Mouse (Mus musculus) spleen, postnatal 36 days (tissue): ENCODE measurements around the gene Cnih4.

ENCODE experiments used
- DNase-seq, 2 experiments: peaks; one replicate each; pipeline ENCODE4 v3.0.0; 2022; ENCODE audit warnings: low spot score in 2 of 2, mixed read lengths in 1 of 2

The Cnih4 gene

DNA sequence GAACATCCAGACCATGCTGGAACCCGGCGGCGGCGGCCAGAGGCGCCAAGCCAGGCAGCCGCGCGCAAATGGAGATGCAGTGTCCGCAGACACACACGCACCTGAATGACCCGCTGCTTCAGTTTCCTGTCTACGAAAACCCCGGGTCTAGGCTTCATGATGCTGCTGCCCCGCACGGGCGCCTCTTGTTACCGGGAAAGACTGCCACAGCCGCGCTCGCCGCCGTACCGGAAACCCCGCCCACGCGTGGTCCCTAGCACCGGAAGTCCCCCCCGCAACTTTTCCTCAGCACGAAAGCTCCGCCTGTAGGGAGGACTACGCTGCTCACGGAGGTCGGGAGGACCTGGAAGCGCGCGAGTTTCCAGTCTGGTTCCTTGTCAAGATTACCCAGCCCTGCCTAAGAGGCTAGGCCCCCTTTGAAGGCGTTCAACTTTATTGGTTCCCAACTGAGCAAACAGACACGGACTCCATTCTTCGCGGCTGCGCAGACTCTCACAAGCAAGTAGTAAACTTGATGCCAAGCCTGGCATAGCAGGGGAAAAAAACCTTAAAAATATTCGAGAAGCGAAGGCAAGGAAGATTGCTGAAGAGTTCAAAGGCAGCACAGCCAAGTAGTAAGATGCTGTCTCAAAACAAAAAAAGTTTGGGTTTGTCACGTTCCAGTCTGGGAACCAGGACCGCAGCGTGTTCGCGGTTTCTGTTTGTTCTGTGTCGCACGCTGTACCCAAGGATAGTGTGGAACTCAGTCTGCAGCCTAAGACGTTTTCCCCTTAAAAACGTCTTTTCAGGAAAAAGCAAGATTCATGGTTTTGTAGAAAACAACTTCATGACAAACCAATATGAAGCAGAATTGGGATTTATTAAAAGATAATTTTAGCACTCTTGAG, at the start of gene Cnih4, which contains the start of gene Nvl:
TSS of gene Cnih4 (plus strand) at position 744 of the 887 bp plus-strand sequence.
TSS of gene Nvl (minus strand) at position 255 of the 887 bp plus-strand sequence.
- DNase-seq = peak; percentile 85 to 86

DNA sequence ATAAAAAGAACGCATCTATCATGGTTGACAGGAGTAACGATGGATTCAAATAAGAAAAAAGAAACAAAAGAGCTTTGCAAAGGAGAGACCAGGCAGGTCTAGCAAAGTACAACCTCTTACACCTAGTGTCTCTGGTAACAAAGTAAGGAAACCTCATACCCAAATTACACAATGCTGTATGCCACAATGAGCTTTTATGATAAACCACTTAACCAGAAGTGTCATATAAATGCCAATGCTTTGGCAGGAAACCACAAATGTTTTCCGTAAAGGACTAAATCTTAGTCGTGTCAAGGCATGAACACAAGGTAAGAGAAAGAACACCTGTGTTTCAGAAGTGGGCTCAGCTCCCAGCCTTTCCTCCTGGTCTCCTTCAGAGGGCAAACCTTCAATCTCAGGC, 27.4 kb upstream of the Cnih4 start:
- DNase-seq = no peak

DNA sequence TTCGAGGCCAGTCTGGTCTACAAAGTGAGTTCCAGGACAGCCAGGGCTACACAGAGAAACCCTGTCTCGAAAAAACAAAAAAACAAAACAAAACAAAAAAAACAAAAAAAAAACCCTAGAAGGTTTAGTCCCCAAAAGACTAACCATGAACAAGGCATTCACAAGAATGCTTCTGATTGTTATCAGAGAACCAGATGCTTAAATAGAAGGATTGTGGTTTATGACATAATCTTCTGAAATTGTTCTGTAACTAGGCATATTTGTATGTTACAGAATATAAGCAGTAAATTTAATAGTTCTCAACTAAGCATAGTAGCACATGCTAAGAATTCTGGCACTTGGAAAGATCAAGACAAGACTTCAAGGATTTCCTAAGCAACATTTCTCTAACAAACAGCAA, 20.3 kb upstream of the Cnih4 start:
- no peak for DNase-seq

DNA sequence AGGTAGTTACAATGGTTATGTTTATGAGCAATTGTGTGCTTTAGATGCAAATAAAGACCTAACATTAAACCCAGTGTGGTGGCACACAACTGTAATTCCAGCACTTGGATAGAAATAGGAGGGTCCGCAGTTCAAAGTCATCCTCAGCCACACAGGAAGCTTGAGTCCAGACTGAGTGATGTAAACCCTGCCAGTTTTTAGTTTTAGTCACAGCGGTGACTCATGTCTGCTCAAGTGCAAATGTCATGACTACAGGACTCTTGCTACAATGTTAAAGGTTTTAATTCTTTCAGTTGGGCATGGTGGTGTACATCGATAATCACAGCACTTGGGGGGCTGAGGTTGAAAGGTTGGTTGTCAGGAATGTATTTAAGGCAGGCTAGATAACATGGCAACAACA, 18.6 kb upstream of the Cnih4 start:
- no peak for DNase-seq

DNA sequence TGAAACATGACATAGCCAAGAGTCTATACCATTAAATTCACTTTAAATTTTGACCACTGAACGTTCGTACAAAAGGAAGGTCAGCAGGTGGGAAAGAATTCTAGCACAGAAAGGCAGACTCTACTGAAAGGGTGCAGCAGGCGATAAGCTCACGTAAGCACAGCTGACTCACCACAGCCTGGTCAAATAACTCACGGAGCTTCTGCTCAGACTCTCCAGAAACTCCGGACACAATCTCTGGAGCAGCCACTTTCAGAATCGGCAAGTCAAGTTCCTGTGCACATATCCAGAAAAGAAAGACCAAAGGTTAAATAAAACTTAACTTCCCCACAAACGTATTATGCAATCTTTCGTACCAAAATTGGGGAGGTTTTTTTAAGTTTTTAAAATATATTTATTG, 17.7 kb upstream of the Cnih4 start:
- no peak for DNase-seq

DNA sequence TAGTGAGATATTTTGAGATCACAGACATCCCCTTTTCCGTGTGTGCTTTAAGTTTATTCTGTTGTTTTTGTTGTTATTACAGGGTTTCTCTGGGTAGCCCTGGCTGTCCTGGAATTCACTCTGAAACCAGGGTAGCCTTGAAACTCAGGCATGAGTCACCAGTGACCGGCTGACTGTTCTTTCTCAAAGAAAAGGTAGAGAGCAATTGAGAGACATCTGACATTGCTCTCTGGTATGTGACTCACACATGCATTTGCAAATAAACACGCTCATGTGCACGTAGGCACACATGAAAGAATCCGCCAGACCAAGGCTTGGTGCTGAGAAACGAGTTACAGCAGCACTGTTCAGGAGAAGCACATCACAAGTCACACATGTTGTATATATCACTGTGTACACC, 12.6 kb upstream of the Cnih4 start:
- DNase-seq = no peak

DNA sequence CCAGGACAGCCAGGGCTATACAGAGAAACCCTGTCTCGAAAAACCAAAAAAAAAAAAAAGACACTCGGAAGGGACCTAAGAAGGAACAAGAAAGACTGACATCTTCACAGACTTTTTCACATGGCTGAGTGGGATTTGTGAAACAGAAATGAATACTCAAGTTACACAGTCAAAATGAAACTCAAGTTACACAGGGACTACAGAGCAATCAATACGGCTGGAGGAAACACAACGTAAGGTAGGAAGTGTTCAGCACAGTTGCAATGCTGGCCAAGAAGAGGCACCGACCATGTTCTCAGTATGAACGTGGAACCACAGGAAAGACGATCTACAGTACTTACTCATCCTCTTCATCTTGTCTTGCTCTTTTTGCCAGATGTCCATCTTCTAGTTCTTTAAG, 5.8 kb upstream of the Cnih4 start:
- no peak for DNase-seq

DNA sequence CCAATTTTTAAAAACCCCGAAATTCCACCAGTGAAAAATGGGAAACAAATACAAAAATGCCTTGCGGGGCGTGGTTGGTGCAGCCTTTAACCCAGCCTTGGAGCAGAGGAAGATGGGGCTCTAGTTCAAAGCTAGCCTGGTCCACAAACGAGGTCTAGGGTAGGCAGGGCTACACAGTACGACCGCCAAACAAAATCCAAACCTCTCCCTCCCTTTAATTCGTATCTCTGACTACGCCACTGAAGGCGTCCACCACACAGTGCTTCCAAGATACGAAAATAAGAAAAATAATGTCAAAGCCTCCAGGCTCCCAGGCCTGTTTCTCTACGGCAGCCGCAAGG, 914 bp upstream of the Cnih4 start:
- DNase-seq = no peak

DNA sequence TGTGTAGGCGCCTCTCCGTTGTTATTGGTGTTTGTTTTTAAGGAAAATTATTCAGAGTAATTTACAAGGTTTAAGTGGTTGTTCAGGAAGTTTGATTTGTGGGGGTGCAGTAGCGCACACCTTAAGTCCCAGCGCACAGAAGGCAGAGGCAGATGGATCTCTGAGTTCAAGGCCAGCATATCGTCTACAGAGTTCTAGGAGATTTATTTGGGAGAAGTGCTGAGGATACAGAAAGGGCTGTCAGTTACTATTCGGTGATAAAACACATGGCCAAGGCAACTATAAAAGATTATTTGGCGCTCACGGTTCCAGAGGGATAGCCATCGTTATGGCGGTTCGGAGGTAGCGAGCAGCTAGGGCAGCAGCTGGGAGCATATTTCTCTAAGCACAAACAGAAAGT, 473 bp downstream of the Cnih4 start:
- DNase-seq = no peak

DNA sequence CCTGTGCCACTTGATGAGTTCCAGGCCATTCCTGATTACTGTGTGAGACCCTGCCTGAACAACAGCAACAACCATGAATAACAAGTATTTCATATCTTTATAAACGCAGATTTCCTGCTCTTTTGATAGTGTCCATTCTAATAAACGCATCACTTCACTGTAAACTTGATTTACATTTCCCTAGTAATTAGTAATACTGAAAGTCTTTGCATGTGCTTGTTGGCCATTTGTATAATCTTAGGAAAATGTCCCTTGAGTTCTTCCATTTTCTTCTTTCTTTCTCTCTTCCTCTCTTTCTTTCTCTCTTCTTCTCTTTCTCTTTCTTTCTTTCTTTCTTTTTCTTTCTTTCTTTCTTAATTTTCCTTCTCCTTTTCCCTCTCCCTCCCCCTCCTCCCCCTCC, 1.7 kb downstream of the Cnih4 start:
- no peak for DNase-seq

DNA sequence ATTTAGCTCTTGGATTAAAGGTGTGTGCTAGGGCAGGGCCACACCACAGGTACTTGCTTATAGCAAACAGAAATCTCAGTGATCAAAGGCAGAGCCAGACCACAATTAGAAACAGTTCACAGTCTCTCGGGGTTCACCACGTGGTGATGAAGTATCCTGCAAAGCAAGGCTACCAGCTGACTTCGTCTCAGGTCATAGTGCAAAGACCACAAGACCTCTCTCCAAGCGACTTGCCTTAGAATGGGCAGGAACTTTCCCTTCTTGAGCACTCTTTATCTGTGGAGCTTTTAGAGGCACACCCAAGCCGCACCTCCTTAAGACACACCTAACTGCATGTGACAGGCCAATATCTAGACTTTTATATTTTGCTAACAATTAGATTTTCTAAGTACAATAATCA, 4.0 kb downstream of the Cnih4 start:
- DNase-seq = no peak

DNA sequence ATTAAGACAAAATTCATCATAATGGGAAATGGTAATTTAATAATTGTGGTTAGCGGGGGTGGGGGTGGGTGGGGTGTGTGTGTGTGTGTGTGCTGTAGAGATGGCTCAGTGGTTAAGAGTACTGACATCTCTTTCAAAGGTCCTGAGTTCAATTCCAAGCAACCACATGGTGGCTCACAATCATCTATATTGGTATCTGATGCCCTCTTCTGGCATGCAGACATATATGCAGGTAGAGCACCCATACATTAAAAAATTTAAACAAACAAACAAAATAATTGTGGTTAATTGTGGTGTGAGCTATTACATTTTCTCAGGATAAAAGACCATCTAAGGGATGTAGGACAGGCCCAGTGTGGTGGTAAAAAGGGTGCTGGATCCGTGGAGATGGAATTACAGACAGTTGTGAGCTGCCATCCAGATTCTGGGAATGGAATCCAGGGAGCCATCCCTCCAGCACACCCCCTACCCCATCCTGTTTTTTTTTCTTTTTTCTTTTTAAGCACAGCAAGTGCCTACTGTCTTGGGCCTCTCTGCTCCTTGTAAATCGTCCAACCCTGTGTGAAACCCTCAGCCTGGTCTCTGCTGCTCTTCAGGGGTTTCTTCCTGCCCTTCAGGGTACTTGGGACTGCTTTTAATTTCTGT, 5.0 kb downstream of the Cnih4 start:
- no peak for DNase-seq

DNA sequence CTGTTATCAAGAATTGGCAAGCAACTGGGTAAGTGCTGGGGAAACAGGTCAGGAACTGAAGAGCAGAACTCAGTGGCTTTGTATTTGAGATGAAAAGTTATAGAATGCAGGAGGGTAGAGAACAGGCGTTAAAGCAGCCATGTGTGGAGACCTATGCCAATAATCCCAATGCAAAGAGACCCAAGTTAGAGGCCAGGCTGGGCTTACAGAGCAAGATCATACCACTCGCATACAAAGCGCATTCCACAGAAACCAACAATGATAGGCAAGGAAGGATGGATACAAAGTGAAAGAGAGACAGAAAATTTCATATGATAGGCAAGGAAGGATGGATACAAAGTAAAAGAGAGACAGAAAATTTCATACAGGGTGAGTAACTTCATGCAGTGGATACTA, 5.9 kb downstream of the Cnih4 start:
- DNase-seq = no peak

DNA sequence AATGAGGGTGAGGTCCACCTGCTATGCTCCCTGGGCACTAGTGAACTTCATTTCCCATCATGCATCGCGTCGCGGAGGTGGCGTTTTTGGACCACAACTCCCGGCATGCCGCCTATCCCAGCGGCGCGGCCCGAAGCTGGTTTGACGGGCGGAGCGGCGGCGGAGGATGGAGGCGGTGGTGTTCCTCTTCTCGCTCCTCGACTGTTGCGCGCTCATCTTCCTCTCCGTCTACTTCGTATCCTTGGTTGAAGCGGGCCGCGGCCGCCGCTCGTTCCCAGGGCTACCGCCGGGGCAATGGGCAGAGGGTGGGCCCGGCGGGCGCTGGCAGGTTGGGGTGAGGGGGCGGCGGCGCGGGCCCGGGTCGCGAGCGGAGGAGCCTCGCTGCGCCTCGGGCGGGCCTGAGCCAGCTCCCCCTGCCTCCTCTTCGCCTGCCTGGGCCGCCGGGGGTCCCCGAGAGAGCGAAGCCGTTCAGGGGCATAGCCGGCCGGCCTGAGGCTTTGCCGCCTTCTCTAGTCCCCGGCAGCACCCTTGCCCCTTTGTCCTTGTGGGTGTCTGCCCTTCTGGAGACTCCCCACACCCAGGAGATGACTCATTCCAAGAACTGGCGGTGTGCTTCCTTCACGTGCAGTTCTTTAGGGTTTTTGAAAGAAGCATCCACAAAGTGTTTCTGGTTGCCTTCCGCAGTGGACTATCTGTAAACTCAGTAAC, 6.5 kb downstream of the Cnih4 start:
- peak; percentile 88 to 92 for DNase-seq

DNA sequence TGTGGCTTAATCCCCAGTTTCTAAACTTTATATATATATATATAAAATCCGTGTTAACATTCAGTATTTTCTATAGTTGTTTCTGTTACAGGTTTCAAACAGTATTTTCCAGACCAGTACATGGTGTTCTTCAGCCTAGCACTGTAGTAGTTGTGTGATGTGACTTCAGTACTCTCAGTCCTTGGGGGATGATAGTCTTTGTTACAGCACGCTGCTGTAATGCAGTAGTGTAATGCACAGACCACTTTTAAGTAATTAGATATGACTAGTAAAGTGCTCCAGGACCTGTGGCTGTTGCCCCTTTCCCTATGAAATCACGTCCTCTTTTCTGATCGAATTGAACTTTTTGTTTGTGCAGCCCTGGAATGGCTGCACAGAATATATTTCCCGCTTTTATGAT, 7.0 kb downstream of the Cnih4 start:
- DNase-seq = no peak

DNA sequence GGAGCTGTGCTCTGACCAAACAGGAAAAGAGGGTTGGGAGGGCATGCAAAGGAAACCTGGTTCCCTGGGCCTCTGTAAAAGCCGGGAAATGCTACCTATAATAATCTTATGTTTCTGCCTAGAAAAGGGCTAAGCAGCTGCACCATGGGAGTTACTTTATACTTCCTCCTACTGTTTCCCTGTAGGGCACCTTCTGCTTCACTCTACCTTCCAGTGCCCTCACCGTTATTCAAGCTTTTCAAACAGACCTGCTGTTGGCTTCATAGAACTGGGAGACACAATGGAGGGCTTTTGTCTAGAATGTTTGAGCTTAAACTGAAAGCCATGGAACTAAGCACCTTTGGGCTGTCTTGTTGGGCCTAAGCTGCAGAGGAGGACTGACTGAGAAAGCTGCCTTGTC, 23.3 kb downstream of the Cnih4 start:
- DNase-seq = no peak

DNA sequence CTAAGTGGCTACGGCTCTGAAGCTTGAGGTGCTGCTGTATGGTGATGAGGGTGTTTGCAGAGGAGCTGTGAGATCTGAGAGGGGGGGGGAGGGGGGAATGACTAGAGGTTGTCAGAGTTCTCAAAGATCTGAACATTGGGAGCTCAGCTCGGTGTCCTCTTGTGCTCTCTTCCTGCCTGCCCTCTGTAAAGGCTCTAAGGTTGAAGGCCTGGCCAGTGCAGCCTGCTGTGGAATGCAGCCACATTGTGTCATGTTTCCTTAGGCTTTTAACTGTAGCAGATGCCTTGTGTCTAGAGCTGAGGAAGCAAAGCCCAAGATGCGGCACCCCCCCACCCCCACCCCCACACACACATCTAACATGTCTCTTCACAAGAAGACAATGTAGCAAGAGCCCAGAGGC, 23.9 kb downstream of the Cnih4 start:
- DNase-seq = no peak

DNA sequence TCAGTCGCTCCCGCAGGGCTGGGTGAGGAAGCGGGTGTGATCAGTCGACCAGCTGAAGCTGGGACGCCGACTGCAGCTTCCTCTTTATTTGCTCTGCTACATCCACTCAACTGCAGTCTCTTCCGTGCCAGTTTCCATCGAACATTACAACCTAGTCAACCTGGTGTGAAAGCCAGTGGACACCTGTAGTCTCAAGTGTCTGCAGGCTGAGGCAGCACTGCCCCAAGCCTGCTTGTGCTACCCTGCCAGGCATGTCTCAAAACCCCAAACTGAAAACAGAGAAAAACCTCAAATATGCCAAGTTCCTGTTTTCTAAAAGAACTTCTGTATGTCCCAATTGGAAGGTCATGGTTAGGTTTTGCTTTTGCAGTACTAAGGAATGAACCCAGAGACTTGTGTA, 25.7 kb downstream of the Cnih4 start:
- DNase-seq = peak; percentile 69 to 74

DNA sequence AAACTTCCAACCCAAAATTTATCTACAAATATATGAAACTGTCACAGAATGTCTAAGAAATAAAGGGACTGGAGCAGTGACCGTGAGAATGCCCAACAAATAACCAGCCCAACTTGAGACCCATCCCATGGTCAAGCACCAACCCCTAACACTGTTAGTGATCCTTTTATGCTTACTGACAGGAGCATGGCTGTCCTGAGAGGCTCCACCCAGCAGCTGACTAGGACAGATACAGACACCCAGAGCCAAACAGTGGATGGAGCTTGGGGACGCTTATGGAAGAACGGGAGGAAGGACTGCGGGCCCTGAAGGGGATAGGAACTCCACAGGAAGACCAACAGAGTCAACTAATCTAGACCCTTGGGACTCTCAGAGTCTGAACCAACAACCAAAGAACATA, 44.4 kb downstream of the Cnih4 start:
- DNase-seq = no peak

DNA sequence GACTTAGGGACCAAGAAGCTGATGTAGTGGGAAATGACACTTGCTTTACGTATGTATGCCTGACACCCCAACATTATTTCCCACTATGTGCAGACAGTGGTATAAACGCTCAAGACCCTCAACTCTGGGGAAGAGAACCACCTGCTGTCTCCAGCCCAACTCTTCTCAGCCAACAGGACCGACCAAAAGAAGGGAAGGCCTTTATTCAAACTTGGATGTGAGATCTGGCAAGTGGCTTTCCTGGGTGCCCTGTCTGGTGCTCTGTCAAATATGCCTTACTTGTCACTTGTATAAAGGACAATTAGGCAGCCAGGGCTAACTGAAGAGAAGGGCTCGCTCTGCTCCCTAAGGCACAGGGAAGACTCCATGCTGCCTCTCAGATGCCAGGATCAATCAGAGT, 55.0 kb downstream of the Cnih4 start:
- no peak for DNase-seq

DNA sequence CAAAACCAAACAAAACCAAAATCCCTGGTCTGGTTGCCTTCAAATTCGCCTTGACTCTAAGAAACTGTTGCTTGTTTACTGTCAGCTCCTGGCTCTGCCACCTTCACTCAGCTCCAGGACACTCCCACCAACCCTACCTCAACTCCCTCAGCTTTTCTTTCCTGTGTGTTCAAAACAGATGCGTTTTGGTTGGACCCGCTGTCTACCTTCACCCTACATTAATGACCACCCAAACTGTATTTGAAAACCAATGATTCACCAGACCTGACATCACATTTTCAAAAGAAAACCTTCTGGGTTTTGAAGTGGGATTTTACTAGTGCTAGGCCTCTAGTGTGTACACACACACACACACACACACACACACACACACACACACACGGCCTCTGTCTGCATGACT, 65.7 kb downstream of the Cnih4 start:
- DNase-seq = no peak

DNA sequence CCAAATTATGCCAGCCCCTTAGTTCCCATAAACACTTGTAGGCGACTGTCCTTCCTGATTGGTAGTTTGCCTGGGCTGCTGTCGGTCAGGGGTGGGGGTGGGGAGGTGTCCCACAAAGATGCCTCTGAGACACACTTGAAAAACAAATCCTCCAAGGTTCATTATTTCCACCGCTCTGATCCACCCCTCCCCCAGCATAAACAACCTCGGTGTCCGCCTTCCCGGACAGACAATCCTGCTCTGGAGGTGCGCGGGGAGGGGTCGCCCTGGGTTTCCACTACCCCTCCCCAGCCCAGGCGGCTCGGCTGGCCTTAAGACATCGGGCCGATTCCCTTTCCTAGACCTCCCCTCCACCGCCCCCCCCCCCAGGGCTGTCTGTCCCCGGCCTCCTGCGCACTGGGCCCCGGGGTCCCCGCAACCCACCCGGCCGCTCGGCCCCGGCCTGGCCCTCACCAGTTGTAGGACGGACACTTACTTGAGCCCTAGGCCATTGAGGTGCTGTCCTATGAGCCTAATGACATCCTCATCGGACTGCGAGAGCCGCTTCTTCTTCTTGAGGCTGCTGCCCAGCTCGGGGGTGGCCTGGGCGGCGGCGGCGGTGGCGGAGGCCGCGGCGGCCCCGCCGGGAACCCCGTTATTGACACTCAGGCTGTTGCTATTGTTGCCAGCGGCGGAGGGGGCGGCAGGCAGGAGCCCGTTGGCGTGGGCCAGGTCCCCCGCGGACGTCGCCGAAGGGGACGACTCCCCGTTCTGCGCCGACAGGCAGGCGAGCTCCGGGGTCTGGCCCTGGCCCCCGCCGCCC, 66.3 kb downstream of the Cnih4 start:
- peak; percentile 20 to 34 for DNase-seq
